Mouse (Mus musculus): ENCODE data around the gene Dnm1. TPM values are rescaled to one million over a fixed set of nuclear protein-coding genes. Genes with fewer than 3 reads are reported as not detected.

Gene Dnm1
- polyA plus RNA-seq, 3 experiments from 2014 or later: not detected

DNA sequence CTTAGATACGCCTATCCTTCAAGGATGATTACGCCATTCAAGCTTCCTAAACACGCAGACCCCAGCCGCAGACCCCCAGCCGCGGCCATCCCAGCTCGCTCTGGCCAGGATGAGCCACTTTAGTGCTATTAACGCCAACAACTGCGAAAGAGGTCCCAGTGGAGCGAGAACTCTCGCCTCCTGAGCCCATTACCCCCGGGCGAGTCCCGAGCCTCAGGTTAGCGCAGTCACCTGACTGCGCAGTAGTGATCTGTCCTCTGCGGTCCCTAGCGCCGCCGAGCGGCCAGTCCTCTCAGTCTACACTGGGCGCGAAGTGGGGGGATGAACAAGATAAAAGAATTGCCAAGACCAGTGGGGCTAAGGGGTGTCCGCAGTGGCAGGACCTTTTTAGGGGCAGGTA, 8.3 kb upstream of the Dnm1 start:
- peak; percentile 31 for ATAC-seq

DNA sequence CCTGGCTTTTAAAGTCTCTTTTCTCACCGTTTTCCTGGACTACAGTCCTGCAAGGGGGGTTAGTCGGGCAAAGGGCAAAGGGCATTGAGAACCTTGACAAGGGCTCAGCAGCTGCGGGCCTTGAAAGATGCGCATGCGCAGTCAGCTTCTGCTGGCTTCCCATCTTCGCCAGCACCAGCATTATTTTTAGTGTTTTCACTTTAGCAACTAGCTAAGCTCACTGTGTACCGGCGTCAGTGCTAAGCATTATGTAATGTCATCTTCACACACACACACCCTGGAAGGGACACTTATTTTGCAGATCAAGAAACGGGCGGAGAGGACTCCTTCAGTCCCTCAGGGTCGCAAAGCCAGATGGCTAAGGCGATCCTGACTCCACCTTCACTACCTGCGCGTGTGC, 7.6 kb upstream of the Dnm1 start:
- no peak for ATAC-seq

DNA sequence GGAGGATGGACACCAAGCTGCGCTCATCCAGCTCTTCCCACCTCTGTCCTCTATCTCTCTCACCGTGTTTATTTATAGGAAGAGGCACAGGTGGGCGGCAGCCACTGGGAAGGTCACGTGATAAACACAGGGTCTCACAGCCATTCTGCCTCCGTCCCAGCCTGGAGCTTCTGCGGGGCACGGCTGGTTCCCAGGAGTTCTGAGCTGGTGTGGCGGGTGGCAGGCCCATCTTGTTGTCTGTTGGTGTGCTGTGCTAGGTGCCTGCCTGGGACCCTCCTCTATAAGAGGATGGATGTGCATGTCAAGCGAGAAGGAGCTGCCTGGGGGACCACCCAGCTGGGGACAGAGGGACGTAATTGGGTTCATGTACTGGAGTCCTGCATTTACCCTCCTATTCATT, 5.2 kb upstream of the Dnm1 start:
- no peak for ATAC-seq

DNA sequence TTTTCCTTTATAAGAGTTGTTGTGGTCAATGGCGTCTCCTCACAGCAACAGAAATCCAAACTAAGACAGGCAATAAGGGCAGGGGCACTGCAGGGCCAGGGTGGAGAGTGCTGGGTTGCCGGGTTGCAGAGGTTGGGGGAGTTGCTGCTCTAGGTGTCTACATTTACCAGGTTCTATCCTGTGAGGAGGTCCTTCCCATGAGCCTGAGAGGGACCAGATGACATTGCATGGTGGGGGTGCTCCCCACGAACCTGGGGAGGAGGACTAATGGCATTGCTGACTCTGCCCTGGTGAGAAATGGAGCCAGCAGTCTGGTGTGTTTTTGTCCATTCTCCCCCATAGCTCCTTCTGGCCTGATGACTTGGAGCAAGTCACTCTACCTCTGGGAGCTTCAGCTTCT, 4.6 kb upstream of the Dnm1 start:
- no peak for ATAC-seq

DNA sequence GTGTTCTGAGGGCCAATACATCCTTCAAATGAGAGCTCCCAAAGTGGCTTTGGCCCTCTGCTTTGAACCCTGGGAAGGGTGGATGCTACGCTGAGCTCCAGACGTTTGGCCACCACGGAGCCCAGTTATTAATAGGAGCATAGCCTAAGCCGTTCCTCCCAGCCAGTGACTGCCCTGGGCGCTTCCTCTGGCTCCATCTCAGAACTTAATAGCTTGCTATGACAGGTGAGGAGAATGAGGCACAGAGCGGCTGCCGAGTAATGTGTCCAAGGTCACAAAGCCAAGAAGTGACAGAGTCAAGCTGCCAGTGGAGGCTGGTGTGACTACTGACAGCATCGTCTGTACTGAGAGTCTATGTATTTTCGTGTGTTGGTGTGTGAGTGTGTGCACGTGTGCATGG, 3.1 kb upstream of the Dnm1 start:
- ATAC-seq: no peak

DNA sequence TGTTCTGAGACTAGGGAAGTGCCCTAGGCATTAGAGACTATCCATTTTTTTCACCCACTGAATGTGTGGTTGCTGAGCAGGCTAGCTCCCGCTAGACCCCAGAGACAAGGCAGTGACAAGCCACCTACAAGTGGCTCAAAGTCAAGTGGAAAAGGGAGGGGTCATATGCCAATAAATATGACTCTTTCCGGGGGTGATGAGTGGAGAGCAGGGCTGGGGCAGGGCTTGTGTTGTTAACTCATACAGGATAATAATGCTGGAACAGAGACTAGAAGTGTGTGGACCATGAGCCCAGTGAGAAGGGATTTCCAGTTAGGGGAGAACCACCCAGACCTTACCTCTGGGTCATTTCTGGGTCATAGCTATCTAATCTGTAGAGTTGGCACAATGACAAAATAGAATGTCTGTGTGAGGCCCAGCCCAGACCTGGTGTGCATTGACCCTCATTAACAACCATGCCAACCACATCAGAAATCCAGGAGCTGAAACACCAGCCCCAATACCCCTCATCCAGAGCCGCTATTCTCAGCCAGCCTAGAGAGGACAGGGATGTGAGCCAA, 1.3 kb upstream of the Dnm1 start:
- ATAC-seq: no peak

DNA sequence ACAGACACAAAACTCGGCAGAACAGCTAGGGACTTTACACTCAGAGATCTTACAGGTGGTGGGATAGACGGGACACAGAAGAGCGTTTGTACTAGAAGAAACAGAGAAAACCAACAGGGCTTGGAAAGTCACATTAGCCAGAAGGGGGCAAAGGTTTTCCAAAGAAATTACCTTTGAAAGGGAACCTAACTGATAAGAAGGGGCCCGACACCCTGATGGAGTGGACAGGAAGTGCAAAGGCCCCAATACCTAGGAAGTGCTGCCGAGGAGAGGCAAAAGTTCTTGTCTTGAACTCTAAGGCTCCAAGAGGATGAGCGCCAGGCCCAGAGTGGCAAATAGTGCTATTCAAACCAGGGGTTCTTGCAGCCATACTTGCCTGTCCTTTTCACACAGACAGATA, 698 bp upstream of the Dnm1 start:
- no peak for ATAC-seq

DNA sequence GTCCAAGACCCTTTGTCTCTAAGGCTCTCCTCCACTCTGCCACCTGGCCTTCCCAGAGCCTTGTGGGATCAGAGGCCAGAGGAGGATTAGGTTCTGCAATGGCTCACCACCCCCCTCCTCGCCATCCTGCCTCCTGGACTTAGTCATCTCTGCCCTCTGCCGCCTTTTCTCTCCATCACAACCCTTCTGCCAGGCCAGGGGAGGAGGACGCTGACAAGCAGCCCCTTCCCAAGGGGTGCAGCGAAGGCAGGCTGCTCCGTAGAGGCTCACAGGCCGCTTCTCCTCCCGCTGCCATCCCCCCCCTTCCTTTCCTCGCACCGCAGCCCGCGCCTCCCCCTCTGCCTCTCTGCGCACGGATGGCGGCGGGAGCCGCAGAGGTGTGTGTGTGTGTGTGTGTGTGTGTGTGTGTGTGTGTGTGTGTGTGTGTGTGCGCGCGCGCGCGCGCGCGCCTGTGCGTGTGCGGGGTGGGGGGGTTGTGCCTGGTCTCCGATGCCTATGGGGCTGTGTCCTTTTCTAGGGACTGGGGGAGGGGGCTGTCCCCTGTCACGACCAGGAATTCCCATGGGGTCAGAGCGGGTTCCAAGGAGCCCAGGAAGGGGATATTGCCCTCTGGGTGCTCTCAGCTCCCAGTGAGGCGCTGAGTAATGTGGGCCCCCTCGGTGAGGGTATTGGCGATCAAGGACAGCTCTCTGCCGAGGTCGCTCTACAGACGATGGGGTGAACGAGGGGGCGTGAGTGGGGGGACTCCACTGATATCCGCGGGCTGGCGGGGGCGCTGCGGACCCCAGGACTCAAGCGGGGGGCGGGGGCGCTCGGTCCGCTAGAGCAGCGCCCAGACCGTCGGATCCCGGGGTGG, 759 bp downstream of the Dnm1 start, which contains the start of gene Ciz1:
TSS of gene Ciz1 (plus strand) at position 177 of the 856 bp plus-strand sequence.
- peak; percentile 17 for ATAC-seq

DNA sequence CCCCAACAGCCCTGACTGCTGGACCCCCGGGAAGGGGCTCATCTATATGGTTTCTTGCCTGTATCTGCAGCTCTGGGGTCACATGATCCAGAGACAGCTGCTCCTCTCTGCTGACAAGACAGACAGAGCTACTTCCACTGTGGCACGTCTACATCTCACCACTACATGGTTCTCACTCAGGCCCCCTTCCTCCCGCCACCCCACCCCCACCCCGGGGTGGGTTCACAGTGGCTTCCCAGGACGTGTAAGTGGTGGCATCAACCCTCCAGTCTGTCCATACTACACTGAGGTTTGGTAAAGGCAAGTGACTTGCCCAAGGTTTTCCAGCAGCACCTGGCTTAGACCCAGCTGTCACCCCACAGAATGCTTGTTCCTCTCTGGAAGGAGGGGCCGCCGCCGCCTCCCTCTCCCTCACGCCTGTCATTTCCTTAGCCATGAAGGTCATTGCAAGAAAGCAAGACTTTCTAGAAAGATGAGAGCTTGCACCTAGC, 1.6 kb downstream of the Dnm1 start:
- no peak for ATAC-seq

DNA sequence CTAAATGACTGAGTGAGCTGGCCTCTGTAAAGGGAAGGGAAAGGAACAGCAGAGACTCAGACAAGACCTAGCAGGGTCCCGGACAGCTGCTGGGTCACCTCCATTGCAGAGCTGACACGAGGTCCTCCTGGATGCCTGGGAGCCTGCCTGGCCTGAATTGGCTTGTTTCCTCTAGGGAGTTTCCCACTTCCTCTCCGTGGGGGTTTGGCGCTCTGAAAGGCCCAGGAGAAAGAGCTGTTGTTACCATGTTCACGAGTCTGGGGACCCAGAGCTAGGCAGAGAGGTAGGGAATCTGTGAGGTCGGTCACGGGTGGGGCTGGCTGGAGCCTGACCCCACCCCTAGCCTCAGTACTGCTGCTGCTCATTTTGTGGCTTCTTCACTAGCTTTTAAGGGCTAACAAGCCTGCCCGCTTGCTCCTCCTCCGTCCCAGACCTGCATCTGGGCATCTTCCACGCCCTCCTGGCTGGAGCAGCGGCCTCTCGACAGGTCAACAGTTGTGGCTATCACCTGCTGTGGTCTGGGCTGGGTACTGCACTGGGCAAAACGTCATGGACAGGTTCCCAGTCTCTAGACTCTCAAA, 2.6 kb downstream of the Dnm1 start:
- ATAC-seq: no peak

DNA sequence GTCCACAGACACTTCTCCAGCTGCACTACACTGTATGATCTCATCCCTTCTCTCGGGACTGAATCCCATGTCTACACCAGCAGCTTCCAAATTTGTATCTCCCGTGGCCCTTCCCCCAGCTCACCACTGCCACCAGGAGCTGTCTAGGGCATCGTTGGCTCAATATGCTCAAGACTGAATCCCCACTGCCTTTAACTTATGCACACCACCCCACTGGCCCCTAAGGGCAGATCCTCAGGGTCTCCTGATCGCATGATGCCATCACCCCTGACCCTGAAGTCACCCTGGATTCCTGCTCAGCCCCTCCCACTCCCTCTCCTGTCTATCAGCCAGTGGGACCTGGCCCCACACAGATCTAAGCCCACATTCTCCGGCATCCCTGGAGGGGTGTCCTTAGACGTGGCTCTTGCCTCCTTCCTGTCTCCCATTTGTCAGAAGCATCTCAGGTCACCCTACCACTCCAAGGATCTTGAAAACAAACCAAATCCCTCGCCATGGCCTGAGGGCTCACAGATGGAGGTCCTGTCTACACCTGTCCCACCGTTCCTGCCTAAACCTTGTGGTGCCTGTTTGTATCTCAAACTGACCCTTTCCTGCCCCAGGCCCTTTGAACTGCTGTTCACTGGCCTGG, 3.4 kb downstream of the Dnm1 start:
- ATAC-seq: no peak

DNA sequence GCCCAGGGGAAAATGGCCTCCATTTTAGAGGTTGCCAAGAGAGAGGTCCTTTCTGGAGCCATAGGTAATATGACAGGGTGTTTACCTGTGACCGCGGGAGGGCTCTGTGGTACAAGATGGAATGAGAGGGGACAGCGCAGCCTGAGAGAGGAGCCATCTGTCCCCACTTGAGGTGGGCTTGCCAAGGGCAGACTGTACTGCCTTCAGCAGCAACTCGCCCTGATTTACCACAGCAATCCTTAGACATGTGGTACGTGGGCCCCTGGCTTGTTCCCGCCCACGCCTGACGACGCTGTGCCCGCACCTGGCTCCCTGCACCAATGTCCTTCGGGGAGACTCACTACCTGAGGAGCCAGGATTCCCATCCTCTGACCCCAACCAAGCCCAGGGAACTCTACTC, 4.8 kb downstream of the Dnm1 start:
- ATAC-seq: no peak

DNA sequence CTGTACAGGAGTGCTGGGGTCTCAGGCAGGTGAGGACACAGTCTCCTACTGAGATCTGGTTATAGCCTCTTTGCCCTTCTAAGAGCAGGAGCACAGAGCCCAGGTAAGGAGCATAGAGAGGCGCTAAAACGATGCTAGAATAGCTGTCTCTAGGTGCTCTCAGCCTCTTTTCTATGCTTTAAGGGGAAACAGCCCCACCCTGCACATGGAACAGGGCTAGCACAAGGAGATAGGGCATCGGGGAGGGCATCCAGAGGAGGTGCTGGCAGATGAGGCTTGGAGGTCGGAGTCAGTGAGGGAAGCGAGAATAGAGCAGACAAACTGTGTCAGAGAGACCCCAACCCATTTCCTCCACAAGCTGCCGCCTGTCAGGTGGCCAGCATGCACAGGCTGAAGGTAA, 6.1 kb downstream of the Dnm1 start:
- ATAC-seq: no peak

DNA sequence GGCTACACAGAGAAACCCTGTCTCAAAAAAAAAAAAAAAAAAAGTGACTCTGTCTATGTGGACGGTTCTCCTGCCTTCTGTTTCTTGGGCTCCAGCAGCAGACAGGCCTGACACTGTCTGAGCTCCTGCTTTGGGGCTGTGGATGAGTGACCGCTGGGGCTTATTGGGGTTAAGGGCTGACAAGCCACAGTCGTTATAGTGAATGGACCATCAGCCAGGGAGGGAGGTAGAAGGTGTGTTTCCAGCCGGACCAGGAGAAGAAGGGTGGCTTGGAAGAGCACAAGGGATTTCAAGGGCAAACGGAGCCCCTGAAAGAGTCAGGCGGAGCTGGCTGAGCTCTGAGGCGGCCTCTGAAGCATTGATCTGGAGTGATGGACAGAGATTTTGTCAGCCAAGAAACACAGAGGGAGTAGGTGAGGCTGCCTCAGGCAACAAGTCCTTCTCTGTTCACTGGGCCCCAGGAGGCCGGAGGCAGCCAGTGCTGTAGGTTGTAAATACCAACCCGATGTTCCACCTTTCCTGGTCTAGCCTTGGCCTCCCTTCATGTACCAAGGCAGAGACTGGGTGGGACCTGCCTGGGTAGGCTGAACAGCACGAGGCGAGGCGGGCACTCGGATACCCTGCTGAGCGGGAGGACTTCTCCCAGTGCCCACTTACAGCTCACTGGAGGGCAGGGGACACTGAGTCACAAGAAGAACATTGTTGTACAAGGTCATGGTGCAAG, 8.4 kb downstream of the Dnm1 start:
- ATAC-seq: no peak

DNA sequence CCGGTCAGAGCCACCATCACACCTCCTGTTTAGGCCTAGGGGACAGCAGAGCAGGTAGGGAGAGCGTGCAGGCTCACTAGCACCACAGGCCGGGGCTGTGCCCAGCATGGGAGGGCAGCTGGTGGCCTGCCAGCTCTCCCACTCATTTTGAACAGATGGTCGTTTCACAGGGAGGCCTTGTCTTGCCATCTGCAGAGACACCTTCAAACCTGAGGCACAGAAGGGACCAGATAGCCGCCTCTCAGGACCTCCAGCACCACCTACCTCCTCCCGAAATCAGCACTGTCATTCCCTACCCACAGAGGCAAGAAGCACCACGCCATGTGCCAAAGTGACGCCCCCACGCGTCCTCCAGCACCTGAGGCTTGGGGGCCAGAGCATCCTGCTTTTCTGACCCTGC, 9.1 kb downstream of the Dnm1 start:
- no peak for ATAC-seq

DNA sequence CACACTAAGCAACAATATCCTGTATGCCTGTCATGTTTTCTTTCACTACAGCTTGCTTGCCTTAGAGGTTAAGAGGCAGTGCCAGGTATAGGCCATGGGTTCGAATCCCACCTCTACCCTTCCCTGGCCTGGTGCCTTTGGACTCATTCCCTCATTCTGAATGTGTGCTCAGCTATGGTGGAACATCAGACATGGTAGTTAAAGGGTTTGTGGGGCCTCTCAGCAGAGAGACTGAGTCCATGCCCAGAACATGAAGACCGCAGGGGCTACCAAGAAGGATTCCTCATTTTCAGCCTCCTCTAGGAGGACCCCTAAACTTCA, 9.8 kb downstream of the Dnm1 start:
- no peak for ATAC-seq

DNA sequence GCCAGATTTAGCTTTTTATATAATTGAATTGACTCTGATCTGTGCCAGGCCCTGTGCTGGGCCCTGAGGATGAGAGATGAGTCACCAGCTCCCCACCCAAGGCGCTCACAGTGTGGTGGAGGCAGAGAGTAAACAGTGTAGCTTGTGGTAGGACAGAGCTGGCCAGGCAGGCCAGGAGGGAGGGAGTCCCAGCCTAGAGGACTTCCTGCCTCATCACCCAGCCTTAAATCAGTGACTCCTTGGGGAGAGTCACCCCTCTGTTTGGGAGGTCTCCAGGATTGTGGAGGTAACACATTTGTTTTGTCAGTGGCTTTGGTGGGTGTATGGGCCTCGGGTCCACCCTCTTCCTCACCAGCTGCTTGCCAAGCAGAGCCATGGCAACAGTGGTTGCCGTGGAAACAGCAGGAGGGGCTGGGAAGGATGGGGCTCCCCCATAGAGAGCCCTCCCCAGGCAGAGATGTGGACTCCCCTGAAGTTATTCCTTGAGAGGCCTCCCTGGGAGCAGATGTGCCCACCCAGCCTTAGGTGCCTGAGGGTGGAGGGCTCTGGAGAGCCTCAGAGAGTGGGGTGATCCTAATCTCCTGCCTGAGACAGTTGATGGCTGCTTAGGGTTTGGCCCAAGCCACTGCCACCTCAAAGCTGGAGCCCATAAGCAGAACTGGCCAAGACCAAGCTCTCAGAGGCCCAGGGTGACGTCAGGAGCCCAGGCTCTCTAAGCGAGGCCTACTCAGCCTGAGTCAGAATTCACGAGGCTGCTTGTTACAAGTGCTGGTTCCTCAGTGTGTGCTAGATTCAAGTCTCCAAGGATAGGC, 10.4 kb downstream of the Dnm1 start:
- no peak for ATAC-seq

DNA sequence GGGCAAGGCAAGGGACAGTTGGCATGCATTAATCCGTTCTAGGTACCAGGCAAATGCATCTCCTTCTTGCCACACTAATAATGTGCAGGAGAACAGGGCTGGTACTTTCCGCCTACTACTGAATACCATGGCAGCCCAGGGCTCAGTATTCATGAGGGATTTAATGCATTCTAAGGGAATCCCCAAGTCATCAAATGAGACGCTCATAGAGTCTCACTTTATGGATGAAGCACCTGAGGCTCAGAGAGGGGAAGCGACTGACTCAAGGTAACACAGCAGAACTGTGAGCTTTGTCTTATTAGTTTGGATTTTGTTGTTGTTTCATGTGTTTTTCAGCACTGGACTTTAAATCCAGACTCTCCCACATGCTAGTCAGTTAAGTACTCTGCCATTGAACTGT, 11.1 kb downstream of the Dnm1 start:
- no peak for ATAC-seq

DNA sequence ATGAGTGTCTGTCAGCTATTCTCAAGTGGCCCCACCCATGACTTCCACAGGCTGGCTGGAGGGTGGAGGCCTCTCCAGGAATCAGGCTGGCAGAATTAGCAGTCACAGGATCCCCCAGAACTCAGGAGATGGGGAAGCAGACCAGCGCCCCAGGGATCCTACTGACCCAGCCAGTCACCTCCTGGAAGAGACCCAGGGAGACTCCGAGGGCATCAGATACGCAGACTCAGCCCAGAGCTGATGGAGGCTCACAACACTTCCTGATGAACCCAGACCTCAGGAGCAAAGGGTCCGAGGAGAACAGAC, 11.6 kb downstream of the Dnm1 start:
- ATAC-seq: no peak

DNA sequence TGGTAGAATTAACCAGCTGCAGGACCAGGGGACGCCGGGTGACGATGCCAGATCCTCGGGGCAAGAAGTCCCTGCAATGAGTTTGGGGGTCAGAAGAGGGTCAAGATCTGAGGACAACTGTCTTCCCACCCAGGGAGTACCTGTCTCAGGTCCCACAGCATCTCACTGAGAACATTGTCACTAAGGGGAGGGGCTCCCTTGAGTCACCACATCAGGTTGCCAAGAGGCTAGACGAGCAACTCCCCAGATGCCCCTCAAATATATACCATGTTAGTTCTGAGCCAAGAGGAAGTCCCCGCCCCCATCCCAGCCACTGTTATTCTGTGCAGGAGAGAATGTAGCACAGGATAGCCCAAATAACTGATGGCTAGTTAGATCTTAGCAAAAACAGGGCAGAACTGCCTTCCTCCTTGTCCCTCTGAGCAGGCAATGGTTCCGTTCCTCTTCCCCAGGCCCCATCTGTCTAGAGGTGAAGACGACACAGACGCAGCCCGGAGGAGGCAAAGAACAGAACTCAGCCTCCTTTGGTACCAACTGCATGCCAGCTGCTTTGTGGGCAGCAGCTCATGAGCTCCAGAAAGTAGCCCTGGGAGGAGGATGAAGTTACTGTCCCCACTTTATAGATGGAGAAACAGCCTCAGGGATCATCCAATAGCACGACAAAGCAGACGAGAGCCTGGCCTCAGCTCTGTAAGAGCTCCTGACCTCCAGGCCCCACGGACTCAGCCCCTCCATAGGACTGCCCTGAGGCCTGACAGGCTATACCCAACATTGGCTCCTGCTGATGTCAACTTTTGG, 12.1 kb downstream of the Dnm1 start:
- ATAC-seq: no peak

DNA sequence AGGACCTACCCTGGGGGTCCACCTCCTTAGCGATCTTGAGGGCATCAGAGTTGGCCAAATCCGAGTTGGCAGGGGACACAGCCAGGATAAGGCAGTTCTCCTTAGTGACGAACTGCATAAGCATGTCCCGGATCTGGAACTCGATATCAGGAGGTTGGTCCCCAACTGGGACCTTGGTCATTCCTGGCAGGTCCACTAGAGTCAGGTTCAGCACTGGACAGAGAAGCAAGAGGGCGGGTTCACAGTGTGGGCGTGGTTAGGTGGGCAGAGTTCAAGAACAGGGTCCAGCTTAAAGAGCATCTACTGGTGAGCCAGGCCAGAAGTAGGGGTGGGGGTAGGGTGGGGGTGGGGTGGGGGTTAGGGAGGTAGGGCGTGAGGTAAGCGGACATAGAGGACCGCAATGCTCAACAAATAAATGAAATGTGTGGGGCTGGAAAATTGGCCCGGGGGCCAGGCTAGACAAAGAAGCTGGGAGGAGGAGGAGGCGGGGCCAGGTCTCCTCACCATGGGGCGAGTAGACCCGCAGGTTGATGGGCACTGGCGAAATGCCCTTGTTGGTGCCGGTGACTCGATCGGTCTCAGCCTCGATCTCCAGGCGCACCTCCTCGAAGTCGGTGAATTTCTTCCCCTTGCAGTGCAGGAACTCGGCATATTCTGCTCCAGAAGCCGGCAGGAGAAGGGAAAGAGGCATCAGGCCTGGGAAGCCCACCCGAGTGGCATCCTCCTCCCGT, 13.1 kb downstream of the Dnm1 start:
- no peak for ATAC-seq

All from inflammation-experienced regulatory T-cells, adult 6 months (primary cell).